Mouse (Mus musculus) spleen, adult 10 weeks (tissue): Measurements from ENCODE around the gene Prop1. TPM values are rescaled to one million over a fixed set of nuclear protein-coding genes. Genes with fewer than 3 reads are reported as not detected.

ENCODE experiments used
- polyA plus RNA-seq: library from polyadenylated mRNA; stranded (reverse); fragments of 350-450 nt; fragmentation: Illumina TruSeq; extraction: RNeasy Lipid Tissue Mini Kit (QIAGEN cat#74804); gene quantifications from one replicate; pipeline ENCODE4 v1.2.3, GENCODE M21; 2015; ENCODE audit warnings: low replicate concordance; ENCODE audit not compliant: insufficient read depth

Gene Prop1
- polyA plus RNA-seq: not detected

GRCm38 (mm10) chr11:50953665-50954064, at the start of gene Prop1:
Gene Prop1 (minus strand): TSS chr11:50953765.

GRCm38 (mm10) chr11:51003296-51003695, 49.7 kb upstream of the Prop1 start, which contains the start of gene Olfr51:
Gene Olfr51 (plus strand): TSS chr11:51003596.

GRCm38 (mm10) chr11:50981667-50982066, 28.1 kb upstream of the Prop1 start, which contains the start of gene Olfr1377:
Gene Olfr1377 (plus strand): TSS chr11:50981967.

DNA sequence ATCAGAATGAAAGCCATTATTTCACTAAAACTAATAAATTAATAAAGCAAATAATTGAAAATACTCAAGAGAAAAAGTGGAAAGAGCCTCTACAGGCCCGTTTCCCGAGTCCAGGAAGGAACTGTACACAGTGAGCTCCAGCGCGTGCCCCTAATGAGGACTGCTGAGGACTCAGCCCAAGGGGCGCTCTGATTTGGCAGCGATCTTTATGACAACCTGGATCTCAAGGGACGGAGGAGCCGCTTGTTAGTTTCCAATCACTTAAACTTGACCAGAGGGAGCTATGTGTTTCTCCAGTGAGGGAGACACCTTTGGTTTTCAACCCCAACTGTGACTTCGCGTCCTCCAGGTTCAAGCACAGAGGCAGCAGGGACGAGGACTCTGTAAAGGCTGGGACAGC, 12.7 kb upstream of the Prop1 start, which contains the start of gene Olfr1378:
Gene Olfr1378 (plus strand): TSS at position 301 of the 400 bp plus-strand sequence.

DNA sequence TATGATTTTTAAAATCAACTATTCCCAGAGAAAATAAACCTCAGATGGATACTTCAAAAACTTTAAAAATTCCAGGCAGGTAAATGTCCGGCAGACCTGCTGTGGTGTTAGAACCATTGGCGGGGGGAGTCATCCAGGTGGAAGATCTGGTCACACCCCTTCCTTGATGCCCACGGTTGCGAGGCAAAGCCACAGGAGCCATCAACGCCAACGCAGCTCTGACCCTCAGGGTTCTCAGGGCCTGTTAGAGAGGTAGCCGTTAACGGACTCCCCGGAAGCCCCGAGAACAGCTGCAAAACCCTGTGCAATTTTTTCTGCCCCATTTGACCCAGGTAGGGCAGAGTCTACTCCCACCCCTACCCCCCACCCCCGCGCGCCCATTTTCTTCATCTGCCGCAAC, 10.1 kb downstream of the Prop1 start, which contains the start of gene 4933414I15Rik:
Gene 4933414I15Rik (minus strand): TSS at position 260 of the 400 bp plus-strand sequence.

GRCm38 (mm10) chr11:50931451-50931866, 22.1 kb downstream of the Prop1 start, which contains the start of gene Zfp354b:
Gene Zfp354b (minus strand): TSS chr11:50931633.

GRCm38 (mm10) chr11:50915671-50916320, 37.8 kb downstream of the Prop1 start, which contains the start of gene Zfp2:
Gene Zfp2 (minus strand): TSS chr11:50916165.

Other genes with a start within 250 kb of the Prop1 start
- 5.4 TPM for gene Zfp354c, start 126.0 kb downstream of the Prop1 start, polyA plus RNA-seq
- 0.37 TPM for gene Zfp879, start 112.2 kb downstream of the Prop1 start, polyA plus RNA-seq
- 2.6 TPM for gene Grm6, start 103.1 kb downstream of the Prop1 start, polyA plus RNA-seq
- gene Zfp454, start 66.1 kb downstream of the Prop1 start, polyA plus RNA-seq: 0.62 TPM
- 3.0 TPM for gene Zfp2, start 37.6 kb downstream of the Prop1 start, polyA plus RNA-seq
- 0.62 TPM for gene Zfp354b, start 22.1 kb downstream of the Prop1 start, polyA plus RNA-seq
- not detected for gene 4933414I15Rik, start 10.0 kb downstream of the Prop1 start, polyA plus RNA-seq
- gene Olfr1378, start 12.8 kb upstream of the Prop1 start, polyA plus RNA-seq: not detected
- not detected for gene Olfr1377, start 28.2 kb upstream of the Prop1 start, polyA plus RNA-seq
- not detected for gene Olfr51, start 49.8 kb upstream of the Prop1 start, polyA plus RNA-seq
- gene Olfr54, start 60.5 kb upstream of the Prop1 start, polyA plus RNA-seq: not detected
- gene Olfr1375, start 94.3 kb upstream of the Prop1 start, polyA plus RNA-seq: not detected
- 2.6 TPM for gene Zfp354a, start 105.5 kb upstream of the Prop1 start, polyA plus RNA-seq